Mouse (Mus musculus): ENCODE measurements around the gene Sorcs2. TPM values are rescaled to one million over a fixed set of nuclear protein-coding genes. Genes with fewer than 3 reads are reported as not detected.

Gene Sorcs2
- total RNA-seq, 2 experiments from 2014 or later = 49.2 to 54.8 TPM

DNA sequence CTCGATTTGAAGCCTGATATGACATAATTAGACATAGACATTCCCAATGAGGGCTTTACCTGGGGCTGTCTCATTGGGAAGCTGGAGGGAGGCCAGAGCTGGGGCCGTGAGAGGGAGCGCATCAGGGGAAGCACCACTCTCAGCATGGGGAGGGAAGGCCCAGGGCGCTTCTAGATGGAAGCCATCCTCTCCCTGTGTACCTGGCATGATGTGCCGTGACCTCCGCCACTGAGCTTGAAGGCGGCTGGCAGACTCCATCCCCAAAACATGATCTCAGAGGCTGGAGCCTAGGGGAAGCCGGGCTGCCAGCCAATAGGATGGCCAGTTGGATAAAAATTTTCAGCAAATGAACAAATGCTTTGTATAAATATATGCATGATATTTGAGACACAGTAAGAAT is 301.9 kb downstream of the Sorcs2 start:
- Histone ChIP-seq H3K4me3 (no peak overlapping the region), H3K27ac (no peak overlapping the region)
- TF ChIP-seq CTCF (conservative IDR thresholded peaks at IDR 0.05) = no peak
- no peak for DNase-seq (ENCODE audit: low spot score in 2 of 2)

DNA sequence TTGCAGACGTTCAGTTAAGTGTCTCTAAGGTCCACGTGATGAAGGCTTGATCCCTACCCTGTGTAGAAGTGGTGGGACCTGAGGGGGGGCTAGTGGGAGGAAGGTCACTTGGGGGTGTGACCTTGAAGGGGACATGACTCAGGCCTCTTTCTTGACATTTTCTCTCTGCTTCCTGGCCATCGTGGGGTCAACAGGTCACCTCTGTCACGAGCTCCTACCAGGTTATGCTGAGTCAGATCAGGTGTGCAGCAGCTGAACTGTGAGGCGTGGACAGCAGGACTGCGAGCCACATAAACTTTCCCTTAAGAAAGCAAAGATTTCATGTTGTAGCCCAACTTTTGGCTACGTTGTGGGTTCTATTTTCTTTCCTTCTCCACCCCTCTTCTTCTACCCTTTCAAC is 307.9 kb downstream of the Sorcs2 start:
- DNase-seq (ENCODE audit: low spot score in 2 of 2) = no peak
- Histone ChIP-seq H3K4me3 (no peak overlapping the region), H3K27ac (no peak overlapping the region)
- no peak for TF ChIP-seq CTCF (conservative IDR thresholded peaks at IDR 0.05)

DNA sequence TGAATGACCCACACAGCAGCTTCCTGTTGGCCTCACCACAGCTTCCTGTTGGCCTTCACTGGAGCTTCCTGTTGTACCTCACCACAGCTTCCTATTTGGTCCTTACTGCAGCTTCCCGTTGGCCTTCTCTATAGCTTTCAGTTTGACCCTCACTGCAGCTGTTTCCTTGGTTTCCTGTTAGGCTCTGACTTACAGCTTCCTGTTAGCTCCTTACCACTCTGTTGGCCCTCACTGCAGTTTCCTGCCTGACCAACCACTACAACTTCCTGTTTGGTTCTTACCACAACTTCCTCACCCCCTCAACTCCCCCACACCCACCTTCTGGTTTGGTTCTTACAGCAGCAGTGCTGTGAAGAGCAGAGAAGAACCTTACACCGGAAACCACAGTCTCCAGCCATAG is 308.7 kb downstream of the Sorcs2 start:
- TF ChIP-seq CTCF (conservative IDR thresholded peaks at IDR 0.05) = no peak
- H3K27ac ChIP-seq = no peak overlapping the region
- no peak for DNase-seq (ENCODE audit: low spot score in 2 of 2)
- no peak overlapping the region for H3K4me3 ChIP-seq

DNA sequence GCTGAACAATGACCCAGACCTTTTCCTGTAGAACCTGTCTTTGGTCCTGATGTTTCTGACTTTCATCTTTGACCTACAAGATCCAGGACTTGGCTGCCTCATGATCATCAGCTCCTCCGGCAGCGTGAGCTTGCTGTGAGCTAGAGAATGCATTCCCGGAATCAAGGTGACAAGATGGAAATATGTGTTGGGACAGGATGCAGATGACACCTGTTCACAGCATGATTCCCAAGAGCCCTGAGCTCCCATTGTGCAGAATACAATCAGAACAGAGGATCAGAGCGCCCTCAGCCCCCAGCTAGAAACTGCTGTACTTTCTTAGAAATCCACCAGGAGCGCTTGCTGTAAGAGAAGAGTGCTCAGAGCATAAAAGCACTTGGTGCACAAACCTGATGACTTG is 311.0 kb downstream of the Sorcs2 start:
- Histone ChIP-seq H3K4me3 (no peak overlapping the region), H3K27ac (no peak overlapping the region)
- TF ChIP-seq CTCF (conservative IDR thresholded peaks at IDR 0.05) = peak; percentile 39
- no peak for DNase-seq (ENCODE audit: low spot score in 2 of 2)

DNA sequence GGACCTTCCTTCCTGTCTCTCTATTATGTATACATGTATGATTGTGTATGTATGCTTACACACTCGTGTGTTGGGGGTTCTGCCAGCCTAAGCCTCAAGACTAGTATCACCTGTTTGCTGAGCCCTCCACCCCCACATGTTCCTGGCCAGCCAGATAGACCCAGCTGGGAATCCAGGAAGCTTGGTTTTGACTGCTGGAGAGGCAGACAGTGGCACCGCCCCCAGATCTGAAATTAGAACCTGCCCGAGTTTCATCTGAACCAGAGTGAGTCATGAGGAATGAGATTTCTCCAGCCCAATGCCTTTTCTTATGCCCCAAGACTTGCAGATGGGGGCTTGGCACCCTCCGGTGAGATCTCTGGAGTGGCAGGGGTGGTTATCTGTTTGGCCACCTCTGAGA is 312.3 kb downstream of the Sorcs2 start:
- DNase-seq (ENCODE audit: low spot score in 2 of 2) = peak; percentile 39 to 49
- Histone ChIP-seq H3K27ac (no peak overlapping the region), H3K4me3 (no peak overlapping the region)
- TF ChIP-seq CTCF (conservative IDR thresholded peaks at IDR 0.05) = no peak

DNA sequence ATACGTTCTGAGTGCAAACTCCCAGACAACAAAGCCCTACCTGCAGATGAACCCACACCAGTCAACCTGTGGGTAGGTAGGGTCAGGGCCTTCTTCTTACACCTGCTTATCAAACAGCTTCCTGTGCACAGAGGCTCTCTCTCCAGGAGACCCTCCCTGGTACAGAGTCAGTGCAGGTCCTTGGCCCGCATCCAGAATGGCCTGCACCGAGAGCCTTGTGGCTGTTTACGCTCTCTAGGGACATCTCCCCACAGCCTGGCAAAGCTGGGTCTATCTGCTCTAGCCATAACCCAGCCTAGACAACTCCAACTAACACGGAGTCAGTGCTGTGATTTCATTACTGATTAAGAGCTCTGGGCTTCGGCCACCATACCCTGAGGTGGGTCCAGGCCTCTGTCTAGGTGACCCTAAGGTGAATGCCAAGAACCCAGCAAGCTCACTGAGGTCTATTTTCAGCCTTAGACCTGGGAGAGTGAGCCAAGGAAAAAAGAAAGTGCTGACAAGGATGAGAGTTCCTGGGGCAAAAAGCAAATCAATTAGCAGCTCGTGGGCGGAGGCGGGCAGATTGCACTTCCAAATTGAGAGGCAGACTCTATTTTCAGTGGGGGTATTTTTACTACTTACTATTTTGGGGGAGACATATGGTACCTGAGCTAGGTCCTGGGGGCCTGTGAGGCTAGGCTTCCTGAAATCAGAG is 313.9 kb downstream of the Sorcs2 start:
- no peak for TF ChIP-seq CTCF (conservative IDR thresholded peaks at IDR 0.05)
- no peak overlapping the region for H3K27ac ChIP-seq
- H3K4me3 ChIP-seq = no peak overlapping the region
- DNase-seq (ENCODE audit: low spot score in 2 of 2) = peak in 1 of 2 experiments; percentile 15

DNA sequence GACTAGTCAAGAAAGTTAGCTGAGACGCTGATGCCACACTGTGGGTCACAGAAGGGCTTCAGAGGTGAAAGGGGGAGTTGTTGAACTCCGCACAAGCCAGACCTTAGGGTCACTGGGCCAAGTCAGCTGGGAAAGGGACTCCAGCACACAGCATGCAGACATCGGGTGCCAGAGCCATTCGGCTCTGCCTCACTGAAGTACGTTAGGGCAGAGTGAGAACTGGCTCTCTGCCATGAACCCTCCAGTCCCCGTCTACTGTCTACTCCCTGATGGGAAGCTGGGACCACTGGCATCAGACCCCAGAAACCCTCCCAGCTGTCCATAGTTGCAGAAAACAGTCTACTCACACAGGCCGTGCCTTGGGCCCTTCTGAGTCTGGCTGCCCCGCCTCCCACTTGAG is 316.9 kb downstream of the Sorcs2 start:
- no peak for TF ChIP-seq CTCF (conservative IDR thresholded peaks at IDR 0.05)
- H3K4me3 ChIP-seq = no peak overlapping the region
- H3K27ac ChIP-seq = no peak overlapping the region
- DNase-seq (ENCODE audit: low spot score in 2 of 2) = no peak

DNA sequence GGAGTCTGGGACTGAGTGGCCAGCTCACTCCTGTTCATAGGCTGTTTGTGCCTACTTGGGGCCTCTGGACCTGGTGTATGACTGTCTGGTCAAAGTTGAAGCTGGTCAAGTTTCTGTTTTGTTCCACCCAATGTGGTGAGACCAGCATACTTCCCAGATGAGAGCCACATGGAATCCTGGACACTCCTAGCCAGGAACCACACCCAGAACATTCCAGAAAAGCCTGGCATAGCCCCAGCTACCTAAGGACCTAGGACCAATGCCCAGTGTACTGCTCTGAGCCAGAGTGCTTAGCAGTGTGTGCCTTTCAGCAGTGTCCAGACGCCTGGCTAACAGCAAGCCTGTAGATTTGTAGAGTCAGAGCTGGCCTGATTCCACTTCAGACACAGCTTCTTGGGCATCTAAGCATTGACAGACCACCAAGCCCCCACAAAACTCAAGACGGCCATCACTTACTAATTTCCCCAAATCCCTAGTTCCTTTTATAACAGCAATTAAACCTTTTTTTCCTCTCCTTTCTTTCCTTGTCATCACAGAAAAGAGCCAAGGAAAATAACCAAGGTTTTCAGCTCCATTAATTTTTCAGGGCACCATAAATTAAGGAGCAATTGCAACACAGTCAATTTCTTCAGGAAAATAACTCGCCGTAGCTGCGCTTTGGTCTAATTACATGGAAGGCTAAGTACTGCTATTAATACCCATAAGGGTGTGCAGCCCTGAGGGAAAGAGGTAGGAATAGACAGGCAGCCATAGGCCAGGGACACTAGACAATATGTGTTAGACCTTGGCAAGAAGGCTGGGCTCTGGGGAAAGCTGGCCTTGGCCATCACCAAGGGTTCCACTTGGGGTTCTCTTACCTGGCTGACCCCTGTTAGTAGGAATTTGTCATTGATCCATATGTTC is 322.5 kb downstream of the Sorcs2 start:
- H3K27ac ChIP-seq = no peak overlapping the region
- H3K4me3 ChIP-seq = no peak overlapping the region
- no peak for TF ChIP-seq CTCF (conservative IDR thresholded peaks at IDR 0.05)
- DNase-seq (ENCODE audit: low spot score in 2 of 2) = no peak

DNA sequence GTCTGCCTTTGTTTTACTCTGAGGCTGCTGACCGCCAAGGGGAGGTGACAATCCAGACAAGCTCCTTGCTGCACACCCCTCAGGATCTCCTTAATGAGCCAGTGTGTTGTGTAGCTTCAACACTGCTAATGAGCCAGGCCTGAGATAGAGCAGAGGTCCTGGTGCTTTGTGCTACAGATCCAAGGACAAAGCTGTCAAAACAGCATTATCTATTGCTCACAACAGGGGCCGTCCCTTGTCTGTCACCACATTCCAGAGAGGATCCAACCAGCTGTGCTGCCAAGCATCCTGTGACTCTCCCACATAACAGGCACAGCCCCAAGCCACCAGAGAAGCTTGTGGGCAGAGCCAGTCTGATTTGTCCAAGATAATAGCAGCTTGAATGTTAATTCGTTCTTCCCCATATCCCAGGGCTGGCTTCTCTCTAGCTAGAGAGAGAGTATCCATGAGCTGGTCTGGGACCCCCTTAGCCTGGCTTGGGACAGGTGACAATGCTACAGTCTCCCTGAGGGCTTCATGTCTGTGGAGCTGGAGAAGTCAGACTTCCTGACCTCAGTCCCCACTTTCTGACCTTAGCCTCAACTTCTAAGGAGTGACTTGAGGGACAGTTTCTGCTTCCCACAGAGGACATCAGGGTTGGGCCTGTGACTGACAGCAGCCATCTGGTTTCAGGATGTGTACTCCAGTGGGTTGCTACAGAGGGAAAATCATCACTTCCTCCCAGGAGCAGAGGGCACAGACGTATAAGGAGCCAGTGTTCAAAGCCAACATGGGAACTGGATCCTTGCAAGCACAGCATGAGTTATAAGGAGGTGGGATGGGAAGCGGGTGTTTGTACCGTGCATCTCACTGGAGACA is 328.2 kb downstream of the Sorcs2 start:
- Histone ChIP-seq H3K4me3 (no peak overlapping the region), H3K27ac (no peak overlapping the region)
- no peak for TF ChIP-seq CTCF (conservative IDR thresholded peaks at IDR 0.05)
- peak in 1 of 2 experiments; percentile 56 for DNase-seq (ENCODE audit: low spot score in 2 of 2)

DNA sequence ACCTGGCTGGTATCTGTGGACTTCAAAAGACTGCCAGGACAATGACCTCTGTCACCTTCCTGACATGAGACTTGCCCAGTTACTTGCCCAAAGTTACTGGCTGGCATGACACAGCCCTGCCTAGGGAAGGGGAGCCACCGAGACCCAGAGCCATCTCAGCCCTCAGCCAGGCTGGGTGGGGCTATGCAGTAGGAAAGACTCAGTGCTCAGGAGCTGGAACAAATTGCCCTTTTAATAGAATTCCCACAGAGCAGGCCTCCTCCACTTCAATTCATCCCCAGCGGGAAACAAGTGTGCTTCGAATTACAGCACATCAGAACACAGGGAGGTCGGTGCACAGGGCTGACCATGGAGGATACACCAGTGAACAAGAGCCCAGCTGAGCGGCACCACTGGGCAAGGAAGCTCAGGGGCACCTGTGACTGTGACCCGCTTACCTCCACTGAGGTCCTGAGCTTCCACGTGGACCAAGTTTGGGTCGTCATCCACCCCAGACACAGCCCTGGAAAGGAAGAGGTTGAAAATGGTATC is 330.2 kb downstream of the Sorcs2 start:
- no peak for TF ChIP-seq CTCF (conservative IDR thresholded peaks at IDR 0.05)
- Histone ChIP-seq H3K4me3 (no peak overlapping the region), H3K27ac (no peak overlapping the region)
- DNase-seq (ENCODE audit: low spot score in 2 of 2) = no peak

DNA sequence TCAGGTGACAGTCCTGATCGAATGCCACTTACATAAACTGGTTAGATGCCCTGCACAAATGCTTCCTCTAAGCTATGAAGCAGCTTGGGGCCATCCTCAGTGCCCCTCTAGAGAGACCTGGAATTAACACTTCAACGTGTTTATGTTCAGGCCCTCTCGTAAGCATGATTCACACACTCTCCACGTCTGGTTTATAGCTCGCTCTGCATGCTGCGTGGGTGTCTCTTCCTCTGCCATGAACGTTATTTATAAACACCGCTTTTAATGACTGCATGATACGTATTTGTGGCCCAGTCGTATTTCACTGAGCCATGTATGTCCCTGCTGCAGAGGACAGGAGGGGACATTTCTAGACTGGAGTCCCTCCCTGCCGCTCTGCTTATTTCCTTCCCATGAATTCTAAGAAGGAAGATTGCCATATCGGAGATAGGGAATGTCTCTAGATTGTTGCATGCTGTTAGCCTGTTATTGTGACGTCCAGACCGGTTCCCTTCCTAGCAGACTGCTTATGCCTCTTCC is 340.1 kb downstream of the Sorcs2 start:
- Histone ChIP-seq H3K4me3 (no peak overlapping the region), H3K27ac (no peak overlapping the region)
- no peak for DNase-seq (ENCODE audit: low spot score in 2 of 2)
- TF ChIP-seq CTCF (conservative IDR thresholded peaks at IDR 0.05) = no peak

DNA sequence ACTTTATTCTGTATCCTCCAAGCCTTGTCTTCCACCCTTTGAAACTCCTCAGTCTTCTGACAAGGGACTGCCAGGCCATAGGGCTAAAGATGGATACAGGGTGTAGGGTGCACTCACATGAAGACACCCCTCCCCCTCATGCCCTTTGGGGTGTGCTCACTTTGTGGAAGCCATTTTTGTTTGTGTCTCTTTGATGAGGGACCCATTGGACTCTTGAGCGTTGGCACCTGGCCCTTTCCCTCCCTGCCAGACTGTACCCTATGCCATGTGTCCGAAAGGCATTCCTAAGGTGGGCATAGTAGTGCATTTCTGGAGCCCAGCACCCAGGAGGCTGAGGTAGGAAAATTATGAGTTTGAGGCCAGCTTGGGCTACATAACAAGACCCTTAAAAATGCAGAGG is 341.0 kb downstream of the Sorcs2 start:
- no peak for TF ChIP-seq CTCF (conservative IDR thresholded peaks at IDR 0.05)
- DNase-seq (ENCODE audit: low spot score in 2 of 2) = no peak
- H3K4me3 ChIP-seq = no peak overlapping the region
- no peak overlapping the region for H3K27ac ChIP-seq
